Mouse (Mus musculus): ENCODE measurements at regions not wholly inside any gene's neighbourhood (a gene's known extent, or its start where the extent isn't known, plus 50 kb on each side); places are given as distances from the start of the nearest gene placed in this dataset. TPM values are rescaled to one million over a fixed set of nuclear protein-coding genes. Genes with fewer than 3 reads are reported as not detected.

DNA sequence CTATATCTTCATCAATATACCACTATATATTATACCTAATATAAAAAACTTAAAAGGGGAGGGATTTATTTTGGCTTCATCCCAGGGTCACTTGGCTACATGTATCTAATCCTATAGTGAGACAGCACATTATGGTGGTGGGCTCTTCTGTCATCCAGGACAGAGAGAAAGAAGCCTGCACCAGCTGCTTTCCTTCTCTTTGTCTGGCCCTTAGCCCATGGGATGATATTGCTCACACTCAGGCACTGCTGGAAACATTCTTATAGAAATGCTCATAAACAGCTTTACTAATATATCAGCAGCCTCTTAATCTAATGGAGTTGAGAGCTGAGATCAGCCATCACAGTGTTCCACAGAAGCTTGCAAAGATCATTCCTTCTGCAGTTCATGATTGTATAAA is 64.3 kb upstream of the Slc24a2 start:
- intact Hi-C loops (cut with DNase I) = no loop called here
- no peak for DNase-seq (ENCODE audit: low spot score in 2 of 2)

Small RNA genes lying in the stretch of these regions (microRNA-seq; reads per million reads assigned to microRNA genes)
- gene Gm23154 = not detected

All from left cerebral cortex, postnatal 36 days (tissue).